Mouse (Mus musculus): ENCODE measurements around the gene Usp33. TPM values are rescaled to one million over a fixed set of nuclear protein-coding genes. Genes with fewer than 3 reads are reported as not detected.
A peak's percentile ranks its signal among the peaks of the same experiment; 100 is the strongest.

Usp33 gene
- total and polyA plus RNA-seq, 2 experiments from 2014 or later: 67.6 to 113 TPM

GRCm38 (mm10) chr3:152321765-152322547, 24.3 kb upstream of the Usp33 start:
- WGBS: 96% methylated on average over 8 of the region's 8 CpGs
- DNase-seq (no peak), ATAC-seq (no peak)
- H3K4me2 ChIP-seq (ENCODE audit: low read depth): no peak overlapping the region
- H3K9ac ChIP-seq: no peak overlapping the region
- H3K4me1 ChIP-seq (ENCODE audit: insufficient read depth): no peaks in the 10 kb centered on the region
- no peaks in the 10 kb centered on the region for H3K27me3 ChIP-seq (ENCODE audit: insufficient read depth, low read length)
- H3K27ac ChIP-seq (ENCODE audit: low read depth, low read length): no peak overlapping the region
- H3K9me3 ChIP-seq (ENCODE audit: low read length): no peaks in the 10 kb centered on the region
- H3K36me3 ChIP-seq (ENCODE audit: insufficient read depth): peaks cover 19% of the 10 kb centered on the region
- no peak overlapping the region for H3K4me3 ChIP-seq (ENCODE audit: low read depth, low read length)
- TF ChIP-seq CTCF (IDR thresholded peaks at IDR 0.05; ENCODE audit: low read depth): no peak

GRCm38 (mm10) chr3:152332104-152332503, 14.2 kb upstream of the Usp33 start:
- no peak overlapping the region for H3K4me2 ChIP-seq (ENCODE audit: low read depth)
- no peak overlapping the region for H3K4me3 ChIP-seq (ENCODE audit: low read depth, low read length)
- no peaks in the 10 kb centered on the region for H3K4me1 ChIP-seq (ENCODE audit: insufficient read depth)
- ATAC-seq: no peak
- no peak for TF ChIP-seq CTCF (IDR thresholded peaks at IDR 0.05; ENCODE audit: low read depth)
- no peaks in the 10 kb centered on the region for H3K27me3 ChIP-seq (ENCODE audit: insufficient read depth, low read length)
- H3K9ac ChIP-seq: no peak overlapping the region
- peaks cover 25% of the 10 kb centered on the region for H3K36me3 ChIP-seq (ENCODE audit: insufficient read depth)
- no peaks in the 10 kb centered on the region for H3K9me3 ChIP-seq (ENCODE audit: low read length)
- whole genome bisulfite sequencing: 91% methylated on average over 5 of the region's 6 CpGs
- H3K27ac ChIP-seq (ENCODE audit: low read depth, low read length): no peak overlapping the region
- no peak for DNase-seq

GRCm38 (mm10) chr3:152332545-152333300, 13.6 kb upstream of the Usp33 start:
- Histone ChIP-seq H3K4me1 (ENCODE audit: insufficient read depth) (no peaks in the 10 kb centered on the region), H3K36me3 (ENCODE audit: insufficient read depth) (peaks cover 31% of the 10 kb centered on the region), H3K9ac (no peak overlapping the region), H3K27ac (ENCODE audit: low read depth, low read length) (no peak overlapping the region), H3K4me3 (ENCODE audit: low read depth, low read length) (no peak overlapping the region), H3K9me3 (ENCODE audit: low read length) (no peaks in the 10 kb centered on the region), H3K27me3 (ENCODE audit: insufficient read depth, low read length) (no peaks in the 10 kb centered on the region), H3K4me2 (ENCODE audit: low read depth) (no peak overlapping the region)
- ATAC-seq (no peak), DNase-seq (no peak)
- no peak for TF ChIP-seq CTCF (IDR thresholded peaks at IDR 0.05; ENCODE audit: low read depth)
- 95% methylated on average over 15 of the region's 15 CpGs for WGBS

GRCm38 (mm10) chr3:152333641-152334040, 12.6 kb upstream of the Usp33 start:
- Histone ChIP-seq H3K9me3 (ENCODE audit: low read length) (no peaks in the 10 kb centered on the region), H3K27me3 (ENCODE audit: insufficient read depth, low read length) (no peaks in the 10 kb centered on the region), H3K9ac (no peak overlapping the region), H3K27ac (ENCODE audit: low read depth, low read length) (no peak overlapping the region), H3K4me1 (ENCODE audit: insufficient read depth) (no peaks in the 10 kb centered on the region), H3K4me2 (ENCODE audit: low read depth) (no peak overlapping the region), H3K36me3 (ENCODE audit: insufficient read depth) (peaks cover 32% of the 10 kb centered on the region), H3K4me3 (ENCODE audit: low read depth, low read length) (no peak overlapping the region)
- TF ChIP-seq CTCF (IDR thresholded peaks at IDR 0.05; ENCODE audit: low read depth): no peak
- ATAC-seq (no peak), DNase-seq (no peak)
- WGBS: 97% methylated on average over 10 of the region's 10 CpGs

GRCm38 (mm10) chr3:152336085-152336484, 10.2 kb upstream of the Usp33 start:
- no peak overlapping the region for H3K4me3 ChIP-seq (ENCODE audit: low read depth, low read length)
- 84% methylated on average over 8 of the region's 8 CpGs for WGBS
- TF ChIP-seq CTCF (IDR thresholded peaks at IDR 0.05; ENCODE audit: low read depth): no peak
- no peak overlapping the region for H3K27ac ChIP-seq (ENCODE audit: low read depth, low read length)
- no peak overlapping the region for H3K4me2 ChIP-seq (ENCODE audit: low read depth)
- H3K27me3 ChIP-seq (ENCODE audit: insufficient read depth, low read length): no peaks in the 10 kb centered on the region
- no peaks in the 10 kb centered on the region for H3K4me1 ChIP-seq (ENCODE audit: insufficient read depth)
- peaks cover 32% of the 10 kb centered on the region for H3K36me3 ChIP-seq (ENCODE audit: insufficient read depth)
- DNase-seq: no peak
- H3K9me3 ChIP-seq (ENCODE audit: low read length): no peaks in the 10 kb centered on the region
- no peak for ATAC-seq
- H3K9ac ChIP-seq: no peak overlapping the region

GRCm38 (mm10) chr3:152339862-152340557, 6.3 kb upstream of the Usp33 start, which contains the start of gene Miga1:
TSS of gene Miga1 (minus strand) at chr3:152340407.
- peak within 1 kb of the TSS; percentile 88 for H3K4me3 ChIP-seq (ENCODE audit: low read depth, low read length)

More at GRCm38 (mm10) chr3:152339862-152340557, 6.3 kb upstream of the Usp33 start, which contains the start of gene Miga1:
- H3K4me2 ChIP-seq (ENCODE audit: low read depth): peak within 1 kb of the TSS; percentile 57
- WGBS: 3% methylated on average over 54 of the region's 54 CpGs
- DNase-seq: peak; percentile 90
- TF ChIP-seq CTCF (IDR thresholded peaks at IDR 0.05; ENCODE audit: low read depth): peak; percentile 10; the same call in 1 of the 2 replicates
- ATAC-seq: peak; percentile 98
- peak within 1 kb of the TSS; percentile 78 for H3K9ac ChIP-seq
- H3K4me1 ChIP-seq (ENCODE audit: insufficient read depth): no peaks in the 10 kb centered on the region
- peaks cover 15% of the 10 kb centered on the region for H3K36me3 ChIP-seq (ENCODE audit: insufficient read depth)
- peak within 1 kb of the TSS; percentile 80 for H3K27ac ChIP-seq (ENCODE audit: low read depth, low read length)
- H3K27me3 ChIP-seq (ENCODE audit: insufficient read depth, low read length): no peaks in the 10 kb centered on the region
- H3K9me3 ChIP-seq (ENCODE audit: low read length): no peaks in the 10 kb centered on the region

Measured in forebrain, postnatal 0 days (tissue).